Mouse (Mus musculus): ENCODE measurements around the gene Rnf24. TPM values are rescaled to one million over a fixed set of nuclear protein-coding genes. Genes with fewer than 3 reads are reported as not detected.

Gene Rnf24
- polyA plus RNA-seq, 1 experiment from 2014 or later, result 21.2 TPM

DNA sequence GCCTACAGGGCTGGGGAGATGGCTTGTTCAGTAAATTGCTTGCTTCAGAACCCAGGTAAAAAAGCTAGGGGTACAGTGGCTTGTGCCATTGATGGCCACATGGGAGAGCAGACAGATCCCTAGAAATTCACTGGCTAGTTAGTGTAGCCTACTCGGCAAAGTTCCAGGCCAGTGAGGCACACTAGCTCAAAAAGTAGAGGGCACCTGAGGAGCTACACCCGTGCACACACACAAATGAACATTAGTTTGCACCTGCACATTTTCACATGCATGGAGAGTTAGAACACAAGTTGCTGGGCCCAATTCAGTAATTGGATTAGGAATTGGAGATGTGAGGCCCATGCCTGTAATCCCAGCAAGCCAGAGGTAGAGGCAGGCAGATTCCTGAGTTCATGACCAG, 87.6 kb downstream of the Rnf24 start:
- Histone ChIP-seq H3K27me3 (ENCODE audit: control insufficient read depth, insufficient read depth, low read length) (no peaks in the 10 kb centered on the region), H3K4me2 (ENCODE audit: low read length) (0 out of 2 replicates have a peak overlapping the region, but pooled peaks have one; percentile 83), H3K27ac (replicated peaks; ENCODE audit: low read depth, low read length) (no peak overlapping the region), H3K9me3 (ENCODE audit: control insufficient read depth, low read length) (no peaks in the 10 kb centered on the region), H3K9ac (replicated peaks; ENCODE audit: low read length) (no peak overlapping the region), H3K36me3 (ENCODE audit: control insufficient read depth, insufficient read depth, low read length) (no peaks in the 10 kb centered on the region), H3K4me3 (replicated peaks; ENCODE audit: low read depth, low read length) (no peak overlapping the region), H3K4me1 (ENCODE audit: control insufficient read depth, insufficient read depth, low read length) (peaks cover 23% of the 10 kb centered on the region)
- ATAC-seq (ENCODE audit: low FRiP score, low TSS enrichment) (no peak), DNase-seq (no peak)
- 77% methylated on average over 2 of the region's 2 CpGs for WGBS

DNA sequence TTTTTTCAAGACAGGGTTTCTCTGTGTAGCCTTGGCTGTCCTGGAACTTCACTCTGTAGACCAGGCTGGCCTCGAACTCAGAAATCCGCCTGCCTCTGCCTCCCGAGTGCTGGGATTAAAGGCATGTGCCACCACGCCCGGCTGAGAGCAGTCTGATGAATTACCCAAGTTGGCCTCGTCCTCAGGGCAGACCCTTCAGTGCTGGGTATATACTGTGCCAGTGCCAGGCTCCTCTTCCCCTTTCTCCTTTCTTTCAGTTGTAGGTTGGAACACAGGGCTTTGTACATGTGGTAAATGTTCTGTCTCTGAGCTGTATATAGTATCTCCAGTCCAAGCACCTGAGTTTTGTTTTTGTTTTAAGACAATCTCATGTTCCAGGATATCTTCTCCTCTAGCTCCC, 88.7 kb downstream of the Rnf24 start:
- 74% methylated on average over 6 of the region's 6 CpGs for WGBS
- Histone ChIP-seq H3K9me3 (ENCODE audit: control insufficient read depth, low read length) (no peaks in the 10 kb centered on the region), H3K36me3 (ENCODE audit: control insufficient read depth, insufficient read depth, low read length) (no peaks in the 10 kb centered on the region), H3K27ac (replicated peaks; ENCODE audit: low read depth, low read length) (no peak overlapping the region), H3K4me1 (ENCODE audit: control insufficient read depth, insufficient read depth, low read length) (peaks cover 23% of the 10 kb centered on the region), H3K4me3 (replicated peaks; ENCODE audit: low read depth, low read length) (peak overlapping the region; percentile 88), H3K4me2 (ENCODE audit: low read length) (peak overlapping the region; percentile 83), H3K9ac (replicated peaks; ENCODE audit: low read length) (no peak overlapping the region; the same call in 1 of the 2 replicates), H3K27me3 (ENCODE audit: control insufficient read depth, insufficient read depth, low read length) (no peaks in the 10 kb centered on the region)
- no peak for DNase-seq
- ATAC-seq (ENCODE audit: low FRiP score, low TSS enrichment), result no peak

DNA sequence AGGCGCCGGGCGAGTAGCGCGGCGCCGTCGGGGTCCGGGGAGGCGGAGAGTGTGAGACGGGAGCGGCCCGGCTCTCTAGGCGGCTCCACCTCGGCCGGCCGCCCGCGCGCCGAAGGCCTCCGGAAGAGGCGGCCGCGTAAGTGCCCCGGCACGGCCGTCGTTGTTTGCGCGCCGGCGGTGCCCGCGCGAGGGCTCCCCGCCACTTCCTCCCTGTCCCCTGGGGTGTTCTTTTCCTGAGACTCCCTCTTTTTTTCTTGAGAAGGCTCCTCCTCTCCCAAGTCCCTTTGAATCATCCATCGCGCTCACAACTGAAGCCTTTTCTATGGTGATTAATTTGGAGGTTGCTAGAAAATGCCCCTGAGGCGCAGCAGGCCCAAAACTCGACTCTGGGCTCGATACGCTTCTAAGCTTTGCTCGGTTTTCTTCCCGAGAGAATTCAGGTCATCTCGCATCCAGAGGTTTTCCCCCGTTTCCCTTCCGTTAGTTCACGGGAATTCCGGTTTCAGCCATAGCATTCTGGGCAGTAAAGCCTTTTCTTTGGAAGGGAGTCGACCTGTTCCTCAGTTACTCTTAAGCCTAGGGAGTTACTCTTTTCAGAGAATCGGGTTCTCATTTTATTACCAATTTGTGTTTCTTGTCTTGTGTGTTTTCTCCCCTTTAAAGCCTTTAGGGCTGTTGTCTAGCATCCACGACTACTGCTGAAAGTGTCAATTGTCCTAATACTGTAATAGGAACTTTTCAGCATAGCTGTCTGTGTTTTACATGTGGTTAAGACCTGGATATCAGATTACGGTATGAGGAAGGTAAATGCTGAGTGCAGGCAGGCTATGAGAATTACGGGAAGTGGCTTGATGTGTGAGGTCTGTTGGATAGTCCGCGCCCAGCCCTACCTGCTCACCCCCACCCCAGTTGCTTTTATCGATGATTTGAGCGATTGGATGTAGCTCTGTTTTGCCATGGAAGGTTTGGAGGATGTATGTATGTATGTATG, 89.7 kb downstream of the Rnf24 start:
- H3K4me3 ChIP-seq (replicated peaks; ENCODE audit: low read depth, low read length), result peak overlapping the region; percentile 88
- peak overlapping the region; percentile 94 for H3K9ac ChIP-seq (replicated peaks; ENCODE audit: low read length)
- DNase-seq (peak; percentile 78), ATAC-seq (ENCODE audit: low FRiP score, low TSS enrichment) (peak; percentile 78)
- H3K9me3 ChIP-seq (ENCODE audit: control insufficient read depth, low read length), result no peaks in the 10 kb centered on the region
- under 1% methylated on average over 56 of the region's 59 CpGs for WGBS
- no peaks in the 10 kb centered on the region for H3K27me3 ChIP-seq (ENCODE audit: control insufficient read depth, insufficient read depth, low read length)
- peak overlapping the region; percentile 83 for H3K4me2 ChIP-seq (ENCODE audit: low read length)
- peaks cover 23% of the 10 kb centered on the region for H3K4me1 ChIP-seq (ENCODE audit: control insufficient read depth, insufficient read depth, low read length)
- H3K36me3 ChIP-seq (ENCODE audit: control insufficient read depth, insufficient read depth, low read length), result no peaks in the 10 kb centered on the region
- H3K27ac ChIP-seq (replicated peaks; ENCODE audit: low read depth, low read length), result peak overlapping the region; percentile 98

DNA sequence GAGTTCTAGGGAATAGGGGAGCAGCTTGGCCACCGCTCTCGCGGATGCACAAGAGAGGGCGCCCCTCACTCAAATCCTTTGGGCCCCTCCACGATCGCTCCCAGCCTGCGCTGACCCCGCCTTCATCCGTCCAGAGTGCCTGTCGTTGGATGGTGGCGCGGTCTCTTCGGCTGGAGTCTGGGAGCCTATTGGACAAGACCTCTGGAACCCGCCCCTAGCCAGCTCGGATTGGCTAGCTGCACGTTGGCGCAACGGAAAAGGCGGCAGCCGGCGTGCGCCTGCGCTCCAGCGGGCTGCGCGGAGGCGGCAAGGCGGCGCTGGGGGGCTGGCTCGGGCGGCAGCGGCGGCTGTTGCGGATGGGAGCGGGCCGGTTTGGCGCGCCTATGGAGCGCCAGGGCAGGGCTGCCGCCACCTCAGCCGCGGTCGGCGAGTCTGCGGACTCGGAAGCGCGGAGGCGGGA, 90.4 kb downstream of the Rnf24 start, which contains the start of gene Pank2:
TSS of gene Pank2 (plus strand) at position 283 of the 460 bp plus-strand sequence.
- DNase-seq, result peak; percentile 99
- Histone ChIP-seq H3K9ac (replicated peaks; ENCODE audit: low read length) (peak within 1 kb of the TSS; percentile 94), H3K4me2 (ENCODE audit: low read length) (peak within 1 kb of the TSS; percentile 83), H3K4me3 (replicated peaks; ENCODE audit: low read depth, low read length) (peak within 1 kb of the TSS; percentile 88), H3K27ac (replicated peaks; ENCODE audit: low read depth, low read length) (peak within 1 kb of the TSS; percentile 98), H3K4me1 (ENCODE audit: control insufficient read depth, insufficient read depth, low read length) (peaks cover 23% of the 10 kb centered on the region), H3K36me3 (ENCODE audit: control insufficient read depth, insufficient read depth, low read length) (no peaks in the 10 kb centered on the region), H3K9me3 (ENCODE audit: control insufficient read depth, low read length) (no peaks in the 10 kb centered on the region), H3K27me3 (ENCODE audit: control insufficient read depth, insufficient read depth, low read length) (no peaks in the 10 kb centered on the region)
- under 1% methylated on average over 44 of the region's 49 CpGs for WGBS
- ATAC-seq (ENCODE audit: low FRiP score, low TSS enrichment), result peak; percentile 100

DNA sequence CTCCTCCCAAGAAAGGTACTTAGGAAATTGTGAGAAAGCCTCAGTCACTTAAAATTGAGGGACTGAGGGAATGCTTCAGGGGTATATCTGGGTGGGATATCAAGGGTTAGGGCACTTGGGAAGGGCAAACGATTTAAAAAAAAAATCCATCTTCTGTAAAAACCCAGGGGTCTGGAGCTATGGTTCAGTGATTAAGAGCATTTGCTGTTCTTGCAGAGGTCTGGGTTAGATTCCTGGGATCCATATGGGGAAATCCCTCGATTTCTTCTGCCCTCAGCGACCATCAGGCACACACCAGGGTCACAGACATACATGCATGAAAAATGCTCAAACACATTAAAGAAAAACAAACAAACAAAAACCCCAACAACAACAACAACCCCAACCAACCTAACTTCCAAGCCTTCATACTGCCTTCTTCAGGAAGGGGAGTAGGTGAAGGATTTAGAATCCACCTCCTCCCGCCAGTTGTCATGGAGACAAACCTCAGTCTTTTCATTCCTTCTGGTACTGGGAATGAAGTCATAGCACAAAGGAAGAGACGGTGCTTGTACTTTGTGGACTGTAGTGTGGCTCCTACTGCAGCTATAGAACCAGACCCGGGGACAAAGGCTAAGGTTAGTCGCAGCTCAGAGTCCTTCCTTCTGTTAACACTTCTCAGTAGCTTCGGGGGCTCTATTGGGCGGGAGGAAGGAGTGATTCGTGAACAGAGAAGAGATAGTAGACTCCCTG, 91.0 kb downstream of the Rnf24 start:
- Histone ChIP-seq H3K27ac (replicated peaks; ENCODE audit: low read depth, low read length) (peak overlapping the region; percentile 98), H3K4me3 (replicated peaks; ENCODE audit: low read depth, low read length) (peak overlapping the region; percentile 88), H3K36me3 (ENCODE audit: control insufficient read depth, insufficient read depth, low read length) (no peaks in the 10 kb centered on the region), H3K9me3 (ENCODE audit: control insufficient read depth, low read length) (no peaks in the 10 kb centered on the region), H3K9ac (replicated peaks; ENCODE audit: low read length) (peak overlapping the region; percentile 94), H3K4me1 (ENCODE audit: control insufficient read depth, insufficient read depth, low read length) (peaks cover 23% of the 10 kb centered on the region), H3K4me2 (ENCODE audit: low read length) (peak overlapping the region; percentile 83), H3K27me3 (ENCODE audit: control insufficient read depth, insufficient read depth, low read length) (no peaks in the 10 kb centered on the region)
- peak; percentile 83 for ATAC-seq (ENCODE audit: low FRiP score, low TSS enrichment)
- peak; percentile 82 for DNase-seq
- 2% methylated on average over 10 of the region's 10 CpGs for WGBS

DNA sequence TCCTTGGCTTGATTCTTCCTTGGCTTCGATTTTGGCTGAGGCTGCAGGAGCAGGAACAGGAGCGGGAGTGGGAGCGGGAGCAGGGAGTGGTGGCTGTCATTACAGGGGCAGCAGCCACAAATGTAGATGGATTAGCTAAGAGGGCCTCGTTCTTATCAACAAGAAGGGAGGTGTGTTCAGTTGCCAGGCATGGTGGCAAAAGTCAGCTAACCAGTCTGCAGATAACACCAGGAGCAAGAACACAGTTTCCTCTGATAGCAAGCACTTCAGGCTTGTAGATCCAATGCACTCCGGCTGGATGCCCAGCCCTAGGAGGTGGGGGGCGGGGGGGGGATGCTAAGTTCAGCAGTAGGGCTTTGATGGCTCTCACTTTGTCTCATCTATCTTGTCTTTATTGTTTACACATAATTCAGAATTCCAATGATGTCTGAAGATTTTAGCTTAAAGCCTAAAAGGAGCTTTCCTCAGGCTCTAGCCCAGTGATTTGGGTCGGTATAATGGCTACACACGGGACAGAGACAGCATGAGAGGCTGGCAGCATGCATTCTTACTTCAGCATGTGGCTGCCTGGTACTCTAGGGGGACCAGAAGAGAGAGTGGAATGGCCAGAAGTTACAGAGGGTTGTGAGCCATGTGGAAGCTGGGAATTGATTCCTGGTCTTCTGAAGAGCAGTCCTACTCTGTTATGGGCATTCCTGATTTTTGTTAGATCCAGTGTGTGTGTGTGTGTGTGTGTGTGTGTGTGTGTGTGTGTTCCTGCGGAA, 92.0 kb downstream of the Rnf24 start:
- 64% methylated on average over 9 of the region's 9 CpGs for WGBS
- no peak for ATAC-seq (ENCODE audit: low FRiP score, low TSS enrichment)
- H3K9me3 ChIP-seq (ENCODE audit: control insufficient read depth, low read length), result no peaks in the 10 kb centered on the region
- no peaks in the 10 kb centered on the region for H3K27me3 ChIP-seq (ENCODE audit: control insufficient read depth, insufficient read depth, low read length)
- no peak for DNase-seq
- 0 out of 2 replicates have a peak overlapping the region, but pooled peaks have one; percentile 98 for H3K27ac ChIP-seq (replicated peaks; ENCODE audit: low read depth, low read length)
- H3K4me1 ChIP-seq (ENCODE audit: control insufficient read depth, insufficient read depth, low read length), result peaks cover 23% of the 10 kb centered on the region
- no peak overlapping the region for H3K4me3 ChIP-seq (replicated peaks; ENCODE audit: low read depth, low read length)
- no peak overlapping the region; the same call in 1 of the 2 replicates for H3K9ac ChIP-seq (replicated peaks; ENCODE audit: low read length)
- H3K36me3 ChIP-seq (ENCODE audit: control insufficient read depth, insufficient read depth, low read length), result no peaks in the 10 kb centered on the region
- no peak overlapping the region for H3K4me2 ChIP-seq (ENCODE audit: low read length)

DNA sequence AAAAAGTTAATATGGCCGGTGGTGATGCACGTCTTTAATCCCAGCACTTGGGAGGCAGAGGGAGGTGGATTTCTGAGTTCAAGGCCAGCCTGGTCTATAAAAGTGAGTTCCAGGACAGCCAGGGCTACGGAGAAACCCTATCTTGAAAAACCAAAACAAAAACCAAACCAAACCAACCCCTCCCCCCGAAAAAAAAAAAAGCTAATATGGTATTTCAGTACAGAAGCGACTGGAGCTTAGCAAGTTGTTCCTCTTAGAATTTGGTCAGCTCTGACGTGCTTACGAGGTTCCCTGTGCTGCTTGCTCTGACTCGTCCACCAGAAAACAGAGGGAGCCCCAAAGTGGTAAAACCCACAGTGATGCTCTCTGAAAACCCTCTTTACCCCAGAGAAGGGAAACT, 94.0 kb downstream of the Rnf24 start:
- Histone ChIP-seq H3K36me3 (ENCODE audit: control insufficient read depth, insufficient read depth, low read length) (no peaks in the 10 kb centered on the region), H3K4me1 (ENCODE audit: control insufficient read depth, insufficient read depth, low read length) (peaks cover 10% of the 10 kb centered on the region; the same call in 1 of the 2 replicates), H3K4me3 (replicated peaks; ENCODE audit: low read depth, low read length) (no peak overlapping the region), H3K9ac (replicated peaks; ENCODE audit: low read length) (no peak overlapping the region), H3K4me2 (ENCODE audit: low read length) (no peak overlapping the region), H3K27ac (replicated peaks; ENCODE audit: low read depth, low read length) (no peak overlapping the region), H3K27me3 (ENCODE audit: control insufficient read depth, insufficient read depth, low read length) (no peaks in the 10 kb centered on the region), H3K9me3 (ENCODE audit: control insufficient read depth, low read length) (no peaks in the 10 kb centered on the region)
- DNase-seq (no peak), ATAC-seq (ENCODE audit: low FRiP score, low TSS enrichment) (no peak)
- 82% methylated on average over 8 of the region's 8 CpGs for WGBS

DNA sequence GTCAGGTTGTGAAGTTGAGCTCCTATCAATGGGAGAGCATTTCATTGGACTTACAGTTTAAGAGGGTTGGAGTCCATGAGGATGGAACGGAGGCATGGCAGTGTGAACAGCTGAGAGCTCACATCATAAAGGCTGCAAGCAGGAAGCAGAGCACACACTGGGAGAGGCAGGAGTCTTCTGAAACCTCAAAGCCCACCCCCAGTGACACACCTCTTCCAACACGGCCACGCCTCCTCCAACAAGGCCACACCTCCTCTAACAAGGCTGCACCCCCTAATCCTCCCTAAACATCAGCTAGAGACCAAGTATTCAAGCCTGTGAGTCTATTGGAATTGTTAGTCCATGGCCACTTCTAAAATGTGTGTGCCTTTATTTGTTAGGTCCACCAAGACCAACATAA, 97.0 kb downstream of the Rnf24 start:
- Histone ChIP-seq H3K9ac (replicated peaks; ENCODE audit: low read length) (no peak overlapping the region), H3K27me3 (ENCODE audit: control insufficient read depth, insufficient read depth, low read length) (no peaks in the 10 kb centered on the region), H3K4me1 (ENCODE audit: control insufficient read depth, insufficient read depth, low read length) (no peaks in the 10 kb centered on the region), H3K4me2 (ENCODE audit: low read length) (no peak overlapping the region), H3K27ac (replicated peaks; ENCODE audit: low read depth, low read length) (no peak overlapping the region), H3K9me3 (ENCODE audit: control insufficient read depth, low read length) (no peaks in the 10 kb centered on the region), H3K36me3 (ENCODE audit: control insufficient read depth, insufficient read depth, low read length) (no peaks in the 10 kb centered on the region), H3K4me3 (replicated peaks; ENCODE audit: low read depth, low read length) (no peak overlapping the region)
- DNase-seq, result no peak
- ATAC-seq (ENCODE audit: low FRiP score, low TSS enrichment), result no peak
- 60% methylated on average over 3 of the region's 3 CpGs for WGBS

All from midbrain, embryonic 14.5 days (tissue).